Mouse (Mus musculus): ENCODE measurements at regions not wholly inside any gene's neighbourhood (a gene's known extent, or its start where the extent isn't known, plus 50 kb on each side); places are given as distances from the start of the nearest gene placed in this dataset.

GRCm38 (mm10) chr19:54407904-54408303, 364.0 kb downstream of the Adra2a start:
- no peak for ATAC-seq (replicated peaks; ENCODE audit: low FRiP score, low TSS enrichment, poor library complexity, severe bottlenecking)

- ATAC-seq (replicated peaks; ENCODE audit: low FRiP score, low TSS enrichment, poor library complexity, severe bottlenecking), result no peak
Observed at GRCm38 (mm10) chr19:54429062-54429461, 385.1 kb downstream of the Adra2a start.

GRCm38 (mm10) chr19:54440713-54441112, 396.8 kb downstream of the Adra2a start:
- no peak for ATAC-seq (replicated peaks; ENCODE audit: low FRiP score, low TSS enrichment, poor library complexity, severe bottlenecking)

- no peak for ATAC-seq (replicated peaks; ENCODE audit: low FRiP score, low TSS enrichment, poor library complexity, severe bottlenecking)
Observed at GRCm38 (mm10) chr19:54460426-54461170, 416.6 kb downstream of the Adra2a start.

GRCm38 (mm10) chr19:54462480-54462879, 418.5 kb downstream of the Adra2a start:
- no peak for ATAC-seq (replicated peaks; ENCODE audit: low FRiP score, low TSS enrichment, poor library complexity, severe bottlenecking)

- ATAC-seq (replicated peaks; ENCODE audit: low FRiP score, low TSS enrichment, poor library complexity, severe bottlenecking), result no peak
Observed at GRCm38 (mm10) chr19:54470034-54470433, 426.1 kb downstream of the Adra2a start.

GRCm38 (mm10) chr19:54498066-54498465, 454.1 kb downstream of the Adra2a start:
- no peak for ATAC-seq (replicated peaks; ENCODE audit: low FRiP score, low TSS enrichment, poor library complexity, severe bottlenecking)

- ATAC-seq (replicated peaks; ENCODE audit: low FRiP score, low TSS enrichment, poor library complexity, severe bottlenecking), result no peak
Observed at GRCm38 (mm10) chr19:54533858-54534257, 489.9 kb downstream of the Adra2a start.

GRCm38 (mm10) chr19:54555351-54555750, 511.4 kb downstream of the Adra2a start:
- ATAC-seq (replicated peaks; ENCODE audit: low FRiP score, low TSS enrichment, poor library complexity, severe bottlenecking), result no peak

- no peak for ATAC-seq (replicated peaks; ENCODE audit: low FRiP score, low TSS enrichment, poor library complexity, severe bottlenecking)
Observed at GRCm38 (mm10) chr19:54557984-54558383, 514.0 kb downstream of the Adra2a start.

GRCm38 (mm10) chr19:54583574-54583973, 539.6 kb downstream of the Adra2a start:
- ATAC-seq (replicated peaks; ENCODE audit: low FRiP score, low TSS enrichment, poor library complexity, severe bottlenecking), result no peak

GRCm38 (mm10) chr19:54584687-54585237, 540.8 kb downstream of the Adra2a start:
- no peak for ATAC-seq (replicated peaks; ENCODE audit: low FRiP score, low TSS enrichment, poor library complexity, severe bottlenecking)

GRCm38 (mm10) chr19:54585326-54585725, 541.4 kb downstream of the Adra2a start:
- no peak for ATAC-seq (replicated peaks; ENCODE audit: low FRiP score, low TSS enrichment, poor library complexity, severe bottlenecking)

GRCm38 (mm10) chr19:54603345-54603744, 523.7 kb downstream of the Gpam start:
- no peak for ATAC-seq (replicated peaks; ENCODE audit: low FRiP score, low TSS enrichment, poor library complexity, severe bottlenecking)

GRCm38 (mm10) chr19:54605346-54605745, 521.7 kb downstream of the Gpam start:
- ATAC-seq (replicated peaks; ENCODE audit: low FRiP score, low TSS enrichment, poor library complexity, severe bottlenecking), result no peak

- no peak for ATAC-seq (replicated peaks; ENCODE audit: low FRiP score, low TSS enrichment, poor library complexity, severe bottlenecking)
Observed at GRCm38 (mm10) chr19:54616924-54617323, 510.1 kb downstream of the Gpam start.

Data from megakaryocyte-erythroid progenitor cell, adult 5-6 weeks (primary cell).